ENCODE assay signal across 9 mouse cellular contexts in genomic region chr4:129121569-129122086, GRCm38 (mm10). TPM values are rescaled to one million over a fixed set of nuclear protein-coding genes. Genes with fewer than 3 reads are reported as not detected.
DNase-seq lines count a peak whose midpoint lies in the region; ATAC-seq and TF ChIP-seq lines count a peak whose summit lies in the region.
"Had no signal": no experiment of that assay in that cellular context is flagged by ENCODE, and none has a peak within 500 bp of the region (broad histone marks: within the 10 kb centered on the region; RNA-seq: fewer than 3 reads in every experiment).

TSS of gene Hpca (minus strand) at chr4:129122036.

- H3K36me3 ChIP-seq in ES-Bruce4 (ENCODE audit: control insufficient read depth, insufficient read depth, low read length, poor library complexity, severe bottlenecking) = no peaks in the 10 kb centered on the region
- H3K36me3 ChIP-seq in hindbrain, embryonic 12.5 days = no peaks in the 10 kb centered on the region
- H3K36me3 ChIP-seq in liver, embryonic 13.5 days = no peaks in the 10 kb centered on the region

- intact Hi-C loops in gastrocnemius, adult 2 months (cut with DNase I) = no loop called here

- peak within 1 kb of the TSS; percentile 55 for H3K4me3 ChIP-seq in gastrocnemius, adult 2 months
- peak within 1 kb of the TSS; percentile 53 for H3K4me3 ChIP-seq in ES-Bruce4 (ENCODE audit: low read depth, low read length)
- peak within 1 kb of the TSS; percentile 47 for H3K4me3 ChIP-seq in hindbrain, embryonic 12.5 days
- H3K4me3 ChIP-seq in liver, embryonic 13.5 days (replicated peaks) = peak within 1 kb of the TSS; percentile 47

- no peak for DNase-seq in gastrocnemius, adult 2 months
- no peak for DNase-seq in gastrocnemius, adult 18-20 months (ENCODE audit: low spot score)
- no peak for DNase-seq in liver, embryonic 13.5 days
- DNase-seq in right cerebral cortex, postnatal 10 days (ENCODE audit: low spot score in 2 of 2) = no peak
- DNase-seq in urinary bladder, adult 2 months (ENCODE audit: low spot score) = no peak
- no peak for DNase-seq in right cerebral cortex, adult 2 months (ENCODE audit: low spot score in 2 of 2)

- 0% methylated on average over 16 of the region's 17 CpGs for WGBS in hindbrain, embryonic 12.5 days
- WGBS in liver, embryonic 13.5 days (ENCODE audit: insufficient replicate concordance) = 4% methylated on average over 17 of the region's 17 CpGs

- ATAC-seq in hindbrain, embryonic 12.5 days (ENCODE audit: low FRiP score) = 0 out of 2 replicates have a peak, but pooled peaks have one; percentile 1
- no peak for ATAC-seq in liver, embryonic 13.5 days (ENCODE audit: low read depth)

- no peak for TF ChIP-seq POLR2A in ES-Bruce4 (IDR thresholded peaks at IDR 0.05; ENCODE audit: insufficient read depth, low read length)

- H3K27ac ChIP-seq in gastrocnemius, adult 2 months = no peak within 1 kb of the TSS
- no peak within 1 kb of the TSS for H3K27ac ChIP-seq in ES-Bruce4 (ENCODE audit: insufficient read depth, low read length)
- H3K27ac ChIP-seq in hindbrain, embryonic 12.5 days = 0 out of 2 replicates have a peak within 1 kb of the TSS, but pooled peaks have one; percentile 13
- no peak within 1 kb of the TSS for H3K27ac ChIP-seq in liver, embryonic 13.5 days

- peak within 1 kb of the TSS; percentile 92 for H3K4me2 ChIP-seq in hindbrain, embryonic 12.5 days (replicated peaks)
- peak within 1 kb of the TSS; percentile 66 for H3K4me2 ChIP-seq in liver, embryonic 13.5 days

- no peak for TF ChIP-seq CTCF in gastrocnemius, adult 2 months (IDR thresholded peaks at IDR 0.05)
- no peak for TF ChIP-seq CTCF in ES-Bruce4 (IDR thresholded peaks at IDR 0.05; ENCODE audit: low read depth, low read length)

- TF ChIP-seq EP300 in ES-Bruce4 (IDR thresholded peaks at IDR 0.05; ENCODE audit: insufficient read depth, low read depth, low read length) = no peak

- H3K27me3 ChIP-seq in ES-Bruce4 (ENCODE audit: control insufficient read depth, insufficient read depth, low read length, poor library complexity, severe bottlenecking) = no peaks in the 10 kb centered on the region
- peaks cover 68% of the 10 kb centered on the region for H3K27me3 ChIP-seq in hindbrain, embryonic 12.5 days
- peaks cover 100% of the 10 kb centered on the region for H3K27me3 ChIP-seq in liver, embryonic 13.5 days

- no peaks in the 10 kb centered on the region for H3K9me3 ChIP-seq in ES-Bruce4 (replicated peaks; ENCODE audit: control insufficient read depth, insufficient read depth, low read length, poor library complexity, severe bottlenecking)
- H3K9me3 ChIP-seq in hindbrain, embryonic 12.5 days (replicated peaks) = no peaks in the 10 kb centered on the region
- H3K9me3 ChIP-seq in liver, embryonic 13.5 days (replicated peaks) = no peaks in the 10 kb centered on the region

- H3K4me1 ChIP-seq in ES-Bruce4 (ENCODE audit: control insufficient read depth, insufficient read depth, low read length) = peaks cover 2% of the 10 kb centered on the region
- peaks cover 39% of the 10 kb centered on the region for H3K4me1 ChIP-seq in hindbrain, embryonic 12.5 days
- H3K4me1 ChIP-seq in liver, embryonic 13.5 days (replicated peaks) = peaks cover 22% of the 10 kb centered on the region

- peak within 1 kb of the TSS; percentile 42 for H3K9ac ChIP-seq in ES-Bruce4 (ENCODE audit: low read depth, poor library complexity, severe bottlenecking)
- peak within 1 kb of the TSS; percentile 65 for H3K9ac ChIP-seq in hindbrain, embryonic 12.5 days
- no peak within 1 kb of the TSS for H3K9ac ChIP-seq in liver, embryonic 13.5 days

RNA-seq across cellular contexts. Expression of gene Hpca, which starts in this region (rescaled TPM):
- not detected for total RNA-seq in gastrocnemius, adult 2 months (2021)
- not detected for total RNA-seq in gastrocnemius, adult 18-20 months (2021)
- polyA plus RNA-seq in ES-Bruce4 (2011; ENCODE audit: insufficient read depth, insufficient read length, low read depth, missing spikeins) = 0.88 and 1.5 TPM in 2 replicates
- 8.8 and 12.1 TPM in 2 replicates for polyA plus RNA-seq in hindbrain, embryonic 12.5 days (2016; fragmentation: Nextera tagmentation; extraction: Ambion mirVana)
- 0.92 and 1.2 TPM in 2 replicates for polyA plus RNA-seq in liver, embryonic 13.5 days (2015; fragmentation: Nextera tagmentation; extraction: Ambion mirVana)
- 0.46 and 0.55 TPM in 2 replicates for polyA plus RNA-seq in urinary bladder, adult 2 months (2012; rRNA removed)
- polyA plus RNA-seq: C2C12 had no signal
